Mouse (Mus musculus): ENCODE measurements at regions not wholly inside any gene's neighbourhood (a gene's known extent, or its start where the extent isn't known, plus 50 kb on each side); places are given as distances from the start of the nearest gene placed in this dataset.

DNA sequence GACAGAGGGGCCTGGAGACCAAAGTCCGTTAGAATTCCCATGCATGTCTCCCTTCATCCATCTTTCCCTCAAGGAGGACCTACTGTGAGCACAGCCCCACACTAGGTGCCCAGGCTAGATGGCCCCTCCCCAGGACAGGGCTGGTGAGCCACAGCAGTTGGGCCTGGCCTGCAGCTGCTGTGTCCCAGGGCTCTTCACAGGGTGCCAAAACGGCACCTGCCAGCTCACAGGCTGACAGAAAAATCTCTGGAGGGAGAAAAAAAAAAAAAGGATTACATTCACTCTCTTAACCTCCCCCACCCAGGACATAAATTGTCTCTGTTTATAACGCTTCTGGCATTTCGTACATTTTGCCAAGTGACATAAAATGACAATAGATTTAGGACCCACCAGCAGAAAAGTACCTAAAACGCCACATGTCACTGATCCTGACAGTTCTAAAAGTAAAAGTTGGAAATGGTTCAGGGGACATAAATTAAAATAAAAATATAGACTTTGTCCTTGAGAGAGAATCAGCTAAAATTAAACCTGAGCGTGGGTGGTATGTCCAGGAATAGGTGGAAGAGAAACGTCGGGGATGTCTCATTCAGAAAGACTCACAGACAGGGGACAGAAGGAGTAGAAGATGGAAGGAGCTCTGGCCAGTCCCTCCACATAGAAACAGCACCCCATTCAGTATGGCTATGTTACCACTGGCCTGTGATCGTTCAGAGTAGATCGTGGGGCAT, 212.5 kb downstream of the Cryba4 start:
- no peaks in the 10 kb centered on the region for H3K27me3 ChIP-seq (ENCODE audit: control insufficient read depth)
- H3K4me3 ChIP-seq (replicated peaks), result no peak overlapping the region
- TF ChIP-seq GATA1 (IDR thresholded peaks at IDR 0.05; ENCODE audit: low read length) (no peak), TAL1 (IDR thresholded peaks at IDR 0.05; ENCODE audit: low read length) (no peak)
- no peaks in the 10 kb centered on the region for H3K36me3 ChIP-seq (ENCODE audit: control insufficient read depth)
- H3K4me1 ChIP-seq (ENCODE audit: control insufficient read depth), result no peaks in the 10 kb centered on the region
- H3K9me3 ChIP-seq (ENCODE audit: control insufficient read depth, low read length), result 0 out of 2 replicates have a peak, but pooled peaks cover 2% of the 10 kb centered on the region

DNA sequence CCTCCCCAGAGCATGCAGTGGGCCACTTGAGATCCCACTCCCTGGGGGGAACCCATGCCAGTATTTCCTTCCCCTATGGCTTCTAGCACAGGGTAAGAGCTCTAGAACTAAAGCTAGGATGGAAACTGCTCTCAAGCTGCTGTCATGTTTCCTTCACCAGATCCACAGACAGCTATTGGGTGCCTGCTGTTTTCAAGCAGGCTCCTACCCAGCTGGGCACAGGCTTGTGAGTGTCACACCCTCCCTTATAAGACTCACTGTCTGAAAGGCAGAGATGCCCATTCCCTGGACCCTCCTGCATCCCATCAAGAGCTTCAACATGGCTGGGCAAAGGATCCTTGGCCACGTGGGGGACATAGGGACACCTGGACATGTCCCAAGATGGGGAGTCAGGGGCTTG, 211.6 kb downstream of the Cryba4 start:
- TF ChIP-seq TAL1 (IDR thresholded peaks at IDR 0.05; ENCODE audit: low read length), result no peak
- no peak for TF ChIP-seq GATA1 (IDR thresholded peaks at IDR 0.05; ENCODE audit: low read length)
- no peak overlapping the region for H3K4me3 ChIP-seq (replicated peaks)
- H3K9me3 ChIP-seq (ENCODE audit: control insufficient read depth, low read length), result peaks cover 5% of the 10 kb centered on the region; the same call in 1 of the 2 replicates
- no peaks in the 10 kb centered on the region for H3K36me3 ChIP-seq (ENCODE audit: control insufficient read depth)
- no peaks in the 10 kb centered on the region for H3K4me1 ChIP-seq (ENCODE audit: control insufficient read depth)
- H3K27me3 ChIP-seq (ENCODE audit: control insufficient read depth), result no peaks in the 10 kb centered on the region

DNA sequence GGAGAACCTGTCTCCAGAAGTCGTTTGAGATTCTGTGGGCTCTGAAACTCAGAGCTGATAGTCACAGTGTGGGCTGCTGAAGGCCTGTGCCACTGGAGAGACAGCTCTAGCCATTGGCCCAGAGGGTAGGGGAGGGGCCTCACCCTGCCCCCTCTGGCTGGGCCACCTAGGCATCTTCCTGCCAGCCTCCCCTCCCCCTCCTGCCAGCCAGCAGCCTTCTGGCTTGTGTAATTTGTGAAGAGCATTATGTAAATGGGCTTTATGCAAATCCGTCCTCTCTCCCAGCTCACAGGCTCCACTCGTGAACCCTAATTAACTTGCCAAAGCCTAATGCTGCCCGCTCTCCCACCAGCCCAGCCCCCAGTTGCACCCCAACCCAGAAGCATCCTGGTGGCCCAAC, 211.0 kb downstream of the Cryba4 start:
- H3K27me3 ChIP-seq (ENCODE audit: control insufficient read depth), result no peaks in the 10 kb centered on the region
- TF ChIP-seq GATA1 (IDR thresholded peaks at IDR 0.05; ENCODE audit: low read length) (no peak), TAL1 (IDR thresholded peaks at IDR 0.05; ENCODE audit: low read length) (no peak)
- no peaks in the 10 kb centered on the region for H3K36me3 ChIP-seq (ENCODE audit: control insufficient read depth)
- peaks cover 5% of the 10 kb centered on the region; the same call in 1 of the 2 replicates for H3K9me3 ChIP-seq (ENCODE audit: control insufficient read depth, low read length)
- H3K4me1 ChIP-seq (ENCODE audit: control insufficient read depth), result no peaks in the 10 kb centered on the region
- H3K4me3 ChIP-seq (replicated peaks), result no peak overlapping the region

DNA sequence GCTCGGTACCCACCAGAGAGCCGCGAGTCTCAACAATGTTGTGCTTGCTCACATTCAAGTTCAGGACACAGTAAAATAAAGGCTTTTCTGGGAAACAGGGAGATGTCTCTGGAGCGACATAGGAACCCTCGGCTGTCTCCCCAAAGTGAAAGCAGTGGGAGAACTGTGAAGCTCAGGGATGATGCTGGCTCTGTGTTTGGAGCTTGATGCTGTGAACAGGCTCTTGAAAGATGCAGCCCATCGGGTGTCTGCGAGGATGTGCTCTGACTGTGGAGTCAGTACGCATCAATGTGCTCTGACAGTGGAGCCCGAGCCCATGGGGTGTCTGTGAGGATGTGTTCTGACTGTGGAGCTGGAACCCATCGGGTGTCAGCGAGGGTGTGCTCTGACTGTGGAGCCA, 210.1 kb downstream of the Cryba4 start:
- Histone ChIP-seq H3K4me3 (replicated peaks) (no peak overlapping the region), H3K27me3 (ENCODE audit: control insufficient read depth) (no peaks in the 10 kb centered on the region), H3K9me3 (ENCODE audit: control insufficient read depth, low read length) (peaks cover 5% of the 10 kb centered on the region; the same call in 1 of the 2 replicates), H3K36me3 (ENCODE audit: control insufficient read depth) (no peaks in the 10 kb centered on the region), H3K4me1 (ENCODE audit: control insufficient read depth) (no peaks in the 10 kb centered on the region)
- TF ChIP-seq GATA1 (IDR thresholded peaks at IDR 0.05; ENCODE audit: low read length) (no peak), TAL1 (IDR thresholded peaks at IDR 0.05; ENCODE audit: low read length) (no peak)

DNA sequence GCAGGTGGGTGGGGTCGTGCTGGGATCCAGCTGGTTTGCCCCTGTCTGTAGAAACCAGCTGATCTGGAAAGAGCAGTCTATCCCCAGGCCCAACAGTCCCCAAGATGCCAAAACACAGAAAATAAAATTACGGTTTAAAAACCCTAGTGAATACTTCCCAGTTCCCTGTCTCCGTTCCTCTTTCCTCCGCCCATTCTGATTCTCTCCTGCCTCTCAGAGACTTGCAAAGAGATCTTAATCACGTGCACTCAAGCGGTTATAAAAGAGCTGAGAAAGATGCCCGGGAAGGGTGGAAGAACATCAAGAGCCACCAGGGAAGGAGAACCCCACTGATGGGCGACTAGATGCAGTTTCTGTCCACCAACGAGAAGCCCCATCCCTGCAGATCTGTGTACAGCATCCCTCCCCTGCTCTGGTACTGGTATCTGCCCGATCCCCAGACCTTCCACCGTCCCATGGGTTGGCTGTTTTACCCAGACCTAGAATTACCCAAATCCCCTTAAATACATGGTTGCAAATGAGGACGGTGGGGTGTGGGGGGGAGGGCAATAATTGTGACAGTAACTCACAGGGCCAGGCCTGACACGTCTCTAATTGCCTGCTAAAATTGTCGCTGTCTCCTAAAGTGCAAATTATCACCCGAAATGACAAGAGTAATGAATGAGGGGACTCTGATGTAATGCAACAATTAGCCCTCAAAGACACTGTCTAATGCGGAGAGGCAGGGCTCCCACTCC, 202.1 kb downstream of the Cryba4 start:
- peaks cover 5% of the 10 kb centered on the region; the same call in 1 of the 2 replicates for H3K9me3 ChIP-seq (ENCODE audit: control insufficient read depth, low read length)
- no peaks in the 10 kb centered on the region for H3K36me3 ChIP-seq (ENCODE audit: control insufficient read depth)
- TF ChIP-seq GATA1 (IDR thresholded peaks at IDR 0.05; ENCODE audit: low read length), result no peak
- TF ChIP-seq TAL1 (IDR thresholded peaks at IDR 0.05; ENCODE audit: low read length), result no peak
- no peaks in the 10 kb centered on the region for H3K4me1 ChIP-seq (ENCODE audit: control insufficient read depth)
- H3K27me3 ChIP-seq (ENCODE audit: control insufficient read depth), result no peaks in the 10 kb centered on the region
- no peak overlapping the region for H3K4me3 ChIP-seq (replicated peaks)

DNA sequence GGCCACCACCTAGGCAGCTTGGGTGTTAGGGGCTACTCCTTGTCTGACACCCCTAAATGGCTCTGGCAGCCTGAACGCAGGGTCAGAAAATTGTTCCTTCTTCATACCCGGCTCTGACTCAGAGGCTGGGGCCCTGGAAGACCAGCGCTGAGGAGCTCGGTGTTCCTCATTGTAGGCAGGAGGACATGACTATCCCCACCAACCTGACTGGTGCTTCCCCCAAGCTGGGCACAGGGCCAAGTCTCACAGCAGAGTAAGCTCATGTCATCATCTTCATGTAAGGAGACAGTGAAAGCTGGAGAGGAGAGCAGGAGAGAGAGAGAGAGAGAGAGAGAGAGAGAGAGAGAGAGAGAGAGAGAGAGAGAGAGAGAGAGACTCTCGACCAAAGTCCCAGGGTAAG, 201.4 kb downstream of the Cryba4 start:
- no peaks in the 10 kb centered on the region for H3K27me3 ChIP-seq (ENCODE audit: control insufficient read depth)
- no peak overlapping the region for H3K4me3 ChIP-seq (replicated peaks)
- no peak for TF ChIP-seq TAL1 (IDR thresholded peaks at IDR 0.05; ENCODE audit: low read length)
- TF ChIP-seq GATA1 (IDR thresholded peaks at IDR 0.05; ENCODE audit: low read length), result no peak
- H3K36me3 ChIP-seq (ENCODE audit: control insufficient read depth), result no peaks in the 10 kb centered on the region
- H3K9me3 ChIP-seq (ENCODE audit: control insufficient read depth, low read length), result peaks cover 4% of the 10 kb centered on the region; the same call in 1 of the 2 replicates
- no peaks in the 10 kb centered on the region for H3K4me1 ChIP-seq (ENCODE audit: control insufficient read depth)

DNA sequence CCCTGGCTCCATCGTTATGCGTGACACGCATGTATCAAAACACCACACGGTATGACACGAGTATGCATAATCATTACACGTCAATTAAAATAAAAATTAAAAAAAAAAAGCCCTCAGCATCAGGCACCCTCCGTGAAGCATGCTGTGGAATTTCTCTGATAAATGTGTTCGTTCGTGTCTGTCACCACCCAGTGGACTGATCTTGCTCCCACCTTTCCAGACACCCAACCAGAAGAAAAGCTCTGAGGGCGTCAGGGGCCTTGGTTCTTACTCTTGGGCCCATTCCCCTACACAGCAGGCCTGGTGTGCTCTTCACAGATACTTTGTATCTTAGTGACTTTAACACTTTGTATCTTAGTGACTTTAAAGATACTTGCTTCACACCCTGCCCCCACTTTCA, 200.5 kb downstream of the Cryba4 start:
- Histone ChIP-seq H3K9me3 (ENCODE audit: control insufficient read depth, low read length) (peaks cover 4% of the 10 kb centered on the region; the same call in 1 of the 2 replicates), H3K27me3 (ENCODE audit: control insufficient read depth) (no peaks in the 10 kb centered on the region), H3K36me3 (ENCODE audit: control insufficient read depth) (no peaks in the 10 kb centered on the region), H3K4me3 (replicated peaks) (no peak overlapping the region), H3K4me1 (ENCODE audit: control insufficient read depth) (no peaks in the 10 kb centered on the region)
- TF ChIP-seq GATA1 (IDR thresholded peaks at IDR 0.05; ENCODE audit: low read length) (no peak), TAL1 (IDR thresholded peaks at IDR 0.05; ENCODE audit: low read length) (no peak)

DNA sequence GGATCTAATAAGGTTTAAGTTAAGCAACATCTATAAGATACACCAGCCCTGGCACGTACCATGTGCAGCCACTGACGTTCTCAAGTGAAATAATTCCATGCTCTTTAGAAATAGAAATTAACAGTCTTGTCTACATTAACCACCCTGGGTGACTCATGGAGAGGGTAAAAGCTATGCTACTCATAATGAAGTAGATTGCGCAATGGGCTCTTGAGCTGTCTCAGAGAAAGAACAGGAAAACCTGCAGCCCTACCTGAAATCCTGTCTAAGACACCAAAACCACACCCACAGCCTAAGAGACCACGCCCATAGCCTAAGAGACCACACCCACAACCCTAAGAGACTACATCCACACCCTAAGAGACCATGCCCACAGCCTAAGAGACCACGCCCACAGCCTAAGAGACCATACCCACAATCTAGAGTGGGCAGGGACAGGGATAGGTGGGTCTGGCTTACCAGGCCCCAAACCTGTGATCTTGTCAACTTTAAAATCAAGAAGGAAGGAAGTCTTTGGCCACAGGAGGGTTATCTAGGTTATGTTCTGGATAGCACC, 198.6 kb downstream of the Cryba4 start:
- TF ChIP-seq GATA1 (IDR thresholded peaks at IDR 0.05; ENCODE audit: low read length) (no peak), TAL1 (IDR thresholded peaks at IDR 0.05; ENCODE audit: low read length) (no peak)
- Histone ChIP-seq H3K36me3 (ENCODE audit: control insufficient read depth) (no peaks in the 10 kb centered on the region), H3K9me3 (ENCODE audit: control insufficient read depth, low read length) (peaks cover 4% of the 10 kb centered on the region; the same call in 1 of the 2 replicates), H3K4me1 (ENCODE audit: control insufficient read depth) (no peaks in the 10 kb centered on the region), H3K4me3 (replicated peaks) (no peak overlapping the region), H3K27me3 (ENCODE audit: control insufficient read depth) (no peaks in the 10 kb centered on the region)

DNA sequence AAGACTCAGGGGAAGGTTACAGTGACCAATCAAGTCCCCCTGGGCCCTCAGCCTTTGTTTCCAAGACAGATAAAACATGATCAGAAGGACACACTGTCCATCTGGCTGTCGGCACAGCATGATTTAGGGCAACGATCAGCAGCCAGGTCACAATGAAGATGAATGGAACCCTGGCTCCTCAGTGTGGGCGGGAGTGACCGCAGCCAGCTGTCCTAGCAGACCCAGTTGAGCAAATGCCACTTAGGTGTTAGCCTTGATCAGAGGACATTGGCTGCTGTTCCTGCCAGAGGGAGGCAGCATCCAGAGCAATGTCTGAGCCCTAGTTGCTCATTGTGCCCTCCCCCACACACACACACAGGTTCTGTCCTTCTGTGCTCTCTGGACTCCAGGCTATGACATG, 197.3 kb downstream of the Cryba4 start:
- H3K9me3 ChIP-seq (ENCODE audit: control insufficient read depth, low read length), result peaks cover 4% of the 10 kb centered on the region; the same call in 1 of the 2 replicates
- no peak for TF ChIP-seq TAL1 (IDR thresholded peaks at IDR 0.05; ENCODE audit: low read length)
- no peak for TF ChIP-seq GATA1 (IDR thresholded peaks at IDR 0.05; ENCODE audit: low read length)
- no peak overlapping the region for H3K4me3 ChIP-seq (replicated peaks)
- no peaks in the 10 kb centered on the region for H3K4me1 ChIP-seq (ENCODE audit: control insufficient read depth)
- no peaks in the 10 kb centered on the region for H3K27me3 ChIP-seq (ENCODE audit: control insufficient read depth)
- no peaks in the 10 kb centered on the region for H3K36me3 ChIP-seq (ENCODE audit: control insufficient read depth)

All from erythroblast, embryonic 14.5 days (primary cell).